Mouse (Mus musculus): ENCODE data around the gene Ucn. TPM values are rescaled to one million over a fixed set of nuclear protein-coding genes. Genes with fewer than 3 reads are reported as not detected.

The Ucn gene
- polyA plus RNA-seq, 1 experiment from 2014 or later: not detected

GRCm38 (mm10) chr5:31110781-31111180, 27.8 kb downstream of the Ucn start:
- no peak overlapping the region for H3K27ac ChIP-seq (ENCODE audit: low read depth)
- no peaks in the 10 kb centered on the region for H3K9me3 ChIP-seq (ENCODE audit: low read depth, low read length)
- H3K4me1 ChIP-seq (ENCODE audit: insufficient read depth): no peaks in the 10 kb centered on the region
- H3K36me3 ChIP-seq (ENCODE audit: insufficient read depth): no peaks in the 10 kb centered on the region
- no peaks in the 10 kb centered on the region for H3K27me3 ChIP-seq (ENCODE audit: insufficient read depth, low read length)
- no peak overlapping the region for H3K4me3 ChIP-seq (ENCODE audit: low read depth, low read length)
- no peak overlapping the region for H3K4me2 ChIP-seq
- TF ChIP-seq CTCF (IDR thresholded peaks at IDR 0.05; ENCODE audit: low read depth): peak; percentile 50
- 30% methylated on average over 7 of the region's 7 CpGs for WGBS
- H3K9ac ChIP-seq: no peak overlapping the region
- peak; percentile 42 for DNase-seq
- ATAC-seq (ENCODE audit: insufficient read depth): no peak

GRCm38 (mm10) chr5:31108000-31108490, 30.6 kb downstream of the Ucn start, which contains the start of gene Slc30a3:
TSS of gene Slc30a3 (minus strand) at chr5:31108237.
- no peak for DNase-seq
- no peaks in the 10 kb centered on the region for H3K9me3 ChIP-seq (ENCODE audit: low read depth, low read length)
- H3K36me3 ChIP-seq (ENCODE audit: insufficient read depth): no peaks in the 10 kb centered on the region
- H3K27me3 ChIP-seq (ENCODE audit: insufficient read depth, low read length): no peaks in the 10 kb centered on the region
- H3K9ac ChIP-seq: no peak within 1 kb of the TSS
- WGBS: 88% methylated on average over 18 of the region's 18 CpGs
- no peak for ATAC-seq (ENCODE audit: insufficient read depth)
- no peak for TF ChIP-seq CTCF (IDR thresholded peaks at IDR 0.05; ENCODE audit: low read depth)
- no peak within 1 kb of the TSS for H3K27ac ChIP-seq (ENCODE audit: low read depth)
- no peaks in the 10 kb centered on the region for H3K4me1 ChIP-seq (ENCODE audit: insufficient read depth)
- H3K4me2 ChIP-seq: no peak within 1 kb of the TSS
- no peak within 1 kb of the TSS for H3K4me3 ChIP-seq (ENCODE audit: low read depth, low read length)

- DNase-seq (no peak), ATAC-seq (ENCODE audit: insufficient read depth) (no peak)
- Histone ChIP-seq H3K36me3 (ENCODE audit: insufficient read depth) (no peaks in the 10 kb centered on the region), H3K4me3 (ENCODE audit: low read depth, low read length) (no peak within 1 kb of the TSS), H3K9me3 (ENCODE audit: low read depth, low read length) (no peaks in the 10 kb centered on the region), H3K27ac (ENCODE audit: low read depth) (no peak within 1 kb of the TSS), H3K4me1 (ENCODE audit: insufficient read depth) (no peaks in the 10 kb centered on the region), H3K4me2 (no peak within 1 kb of the TSS), H3K27me3 (ENCODE audit: insufficient read depth, low read length) (no peaks in the 10 kb centered on the region), H3K9ac (no peak within 1 kb of the TSS)
- no peak for TF ChIP-seq CTCF (IDR thresholded peaks at IDR 0.05; ENCODE audit: low read depth)
- WGBS: 76% methylated on average over 9 of the region's 9 CpGs
Observed at GRCm38 (mm10) chr5:31105814-31106335, 32.8 kb downstream of the Ucn start, which contains the start of gene Dnajc5g. TSS of gene Dnajc5g (plus strand) at chr5:31106285.

GRCm38 (mm10) chr5:31095711-31096480, 42.7 kb downstream of the Ucn start:
- DNase-seq: no peak
- H3K4me2 ChIP-seq: peak overlapping the region; percentile 68
- H3K9ac ChIP-seq: no peak overlapping the region
- peaks cover 68% of the 10 kb centered on the region for H3K27me3 ChIP-seq (ENCODE audit: insufficient read depth, low read length)
- no peak for ATAC-seq (ENCODE audit: insufficient read depth)
- peak overlapping the region; percentile 31; the same call in 1 of the 2 replicates for H3K4me3 ChIP-seq (ENCODE audit: low read depth, low read length)
- peaks cover 4% of the 10 kb centered on the region; the same call in 1 of the 2 replicates for H3K4me1 ChIP-seq (ENCODE audit: insufficient read depth)
- TF ChIP-seq CTCF (IDR thresholded peaks at IDR 0.05; ENCODE audit: low read depth): no peak
- 26% methylated on average over 11 of the region's 11 CpGs for WGBS
- H3K36me3 ChIP-seq (ENCODE audit: insufficient read depth): no peaks in the 10 kb centered on the region
- no peaks in the 10 kb centered on the region for H3K9me3 ChIP-seq (ENCODE audit: low read depth, low read length)
- no peak overlapping the region for H3K27ac ChIP-seq (ENCODE audit: low read depth)

- Histone ChIP-seq H3K9ac (no peak overlapping the region), H3K27me3 (ENCODE audit: insufficient read depth, low read length) (peaks cover 77% of the 10 kb centered on the region), H3K4me1 (ENCODE audit: insufficient read depth) (peaks cover 4% of the 10 kb centered on the region; the same call in 1 of the 2 replicates), H3K27ac (ENCODE audit: low read depth) (no peak overlapping the region), H3K4me3 (ENCODE audit: low read depth, low read length) (peak overlapping the region; percentile 31), H3K9me3 (ENCODE audit: low read depth, low read length) (no peaks in the 10 kb centered on the region), H3K4me2 (peak overlapping the region; percentile 68), H3K36me3 (ENCODE audit: insufficient read depth) (no peaks in the 10 kb centered on the region)
- under 1% methylated on average over 59 of the region's 59 CpGs for WGBS
- ATAC-seq (ENCODE audit: insufficient read depth): peak; percentile 71; the same call in 1 of the 2 replicates
- DNase-seq: peak; percentile 74
- peak; percentile 41 for TF ChIP-seq CTCF (IDR thresholded peaks at IDR 0.05; ENCODE audit: low read depth)
Observed at GRCm38 (mm10) chr5:31094799-31095691, 43.6 kb downstream of the Ucn start.

GRCm38 (mm10) chr5:31094100-31094798, 44.4 kb downstream of the Ucn start:
- peak overlapping the region; percentile 68 for H3K4me2 ChIP-seq
- TF ChIP-seq CTCF (IDR thresholded peaks at IDR 0.05; ENCODE audit: low read depth): no peak
- WGBS: 3% methylated on average over 29 of the region's 29 CpGs

More at GRCm38 (mm10) chr5:31094100-31094798, 44.4 kb downstream of the Ucn start:
- Histone ChIP-seq H3K4me1 (ENCODE audit: insufficient read depth) (peaks cover 4% of the 10 kb centered on the region; the same call in 1 of the 2 replicates), H3K27me3 (ENCODE audit: insufficient read depth, low read length) (peaks cover 85% of the 10 kb centered on the region), H3K4me3 (ENCODE audit: low read depth, low read length) (peak overlapping the region; percentile 31), H3K36me3 (ENCODE audit: insufficient read depth) (no peaks in the 10 kb centered on the region), H3K27ac (ENCODE audit: low read depth) (no peak overlapping the region), H3K9ac (no peak overlapping the region), H3K9me3 (ENCODE audit: low read depth, low read length) (no peaks in the 10 kb centered on the region)
- DNase-seq (no peak), ATAC-seq (ENCODE audit: insufficient read depth) (no peak)
